Mouse (Mus musculus) CH12.LX (cell line): Measurements from ENCODE around the gene Opcml. TPM values are rescaled to one million over a fixed set of nuclear protein-coding genes. Genes with fewer than 3 reads are reported as not detected.

ENCODE experiments used
- DNase-seq: peaks from one replicate; pipeline ENCODE4 v3.0.0-alpha.2; 2013; ENCODE audit errors: extremely low read depth
- H3K27ac ChIP-seq: 2 replicates; pipeline ENCODE4 v1.5.1; 2012; ENCODE audit warnings: low read depth, mild to moderate bottlenecking, control low read depth, moderate library complexity; ENCODE audit not compliant: insufficient read depth
- H3K27me3 ChIP-seq: replicated peaks from 2 replicates; pipeline ENCODE3; 2012; ENCODE audit warnings: inconsistent platforms
- H3K36me3 ChIP-seq, 2 experiments: replicated peaks in 1 of 2; 2 replicates each; pipeline versions ENCODE3 to v1.6.1; 2012; ENCODE audit warnings: inconsistent platforms in 1 of 2, low read length in 1 of 2, mild to moderate bottlenecking in 1 of 2, mixed read lengths in 1 of 2, moderate library complexity in 1 of 2; ENCODE audit not compliant: control insufficient read depth in 1 of 2, insufficient read depth in 1 of 2
- H3K4me1 ChIP-seq, 2 experiments: 2 replicates each; pipeline ENCODE4 v1.6.1; 2012; ENCODE audit warnings: inconsistent platforms in 1 of 2, moderate library complexity in 1 of 2; ENCODE audit not compliant: insufficient read depth in 2 of 2, control insufficient read depth in 1 of 2
- H3K4me2 ChIP-seq: 2 replicates; pipeline ENCODE4 v1.6.1; 2012; ENCODE audit warnings: low read depth, mild to moderate bottlenecking, control low read depth; ENCODE audit not compliant: poor library complexity, insufficient read depth, severe bottlenecking
- H3K4me3 ChIP-seq, 3 experiments: fragments of 150-350 bp in 1 of 3; sonication (generic) in 1 of 3; replicated peaks in 1 of 3; 2 replicates each; pipeline versions ENCODE3 to v1.5.1; 2011 to 2012; ENCODE audit warnings: low read depth in 2 of 3, low read length in 2 of 3, mild to moderate bottlenecking in 2 of 3, moderate library complexity in 2 of 3, control low read depth in 1 of 3, improper control_type of control experiment in 1 of 3, inconsistent platforms in 1 of 3, mixed read lengths in 1 of 3; ENCODE audit not compliant: poor library complexity in 1 of 3
- H3K79me2 ChIP-seq: replicated peaks from 2 replicates; pipeline ENCODE4 v1.6.1; 2012; ENCODE audit warnings: mild to moderate bottlenecking, moderate library complexity; ENCODE audit not compliant: control insufficient read depth, poor library complexity, insufficient read depth, severe bottlenecking; ENCODE audit errors: extremely low read depth
- H3K9ac ChIP-seq: 2 replicates; pipeline ENCODE4 v1.6.1; 2012; ENCODE audit warnings: low read depth, mild to moderate bottlenecking, control low read depth, moderate library complexity; ENCODE audit not compliant: insufficient read depth
- H3K9me3 ChIP-seq: replicated peaks from 2 replicates; pipeline ENCODE3; 2012; ENCODE audit warnings: low read length, inconsistent platforms, mixed read lengths
- CTCF ChIP-seq, 2 experiments: IDR thresholded peaks in 1 of 2; conservative IDR thresholded peaks in 1 of 2; 2 replicates each; pipeline ENCODE4 v1.5.1; 2011 to 2012; ENCODE audit warnings: low read depth in 2 of 2, low read length in 2 of 2, improper control_type of control experiment in 1 of 2, inconsistent platforms in 1 of 2, mild to moderate bottlenecking in 1 of 2, moderate library complexity in 1 of 2
- E2F4 ChIP-seq: IDR thresholded peaks from 2 replicates; pipeline ENCODE4 v1.6.1; 2011; ENCODE audit warnings: low read depth, low read length, improper control_type of control experiment; ENCODE audit not compliant: insufficient replicate concordance
- EP300 ChIP-seq: IDR thresholded peaks from 2 replicates; pipeline ENCODE4 v1.6.1; 2011; ENCODE audit warnings: low read length, improper control_type of control experiment
- ETS1 ChIP-seq: conservative IDR thresholded peaks from 2 replicates; pipeline ENCODE4 v1.6.1; 2012; ENCODE audit warnings: low read depth, mild to moderate bottlenecking, inconsistent platforms, low read length, improper control_type of control experiment, moderate library complexity
- GABPA ChIP-seq: IDR thresholded peaks from 2 replicates; pipeline ENCODE4 v1.6.1; 2012; ENCODE audit warnings: low read depth, low read length, improper control_type of control experiment, inconsistent platforms; ENCODE audit not compliant: insufficient replicate concordance
- IRF4 ChIP-seq: IDR thresholded peaks from 2 replicates; pipeline ENCODE4 v1.6.1; 2014; ENCODE audit warnings: low read depth, mild to moderate bottlenecking, inconsistent platforms, low read length, improper control_type of control experiment
- JUND ChIP-seq: conservative IDR thresholded peaks from 2 replicates; pipeline ENCODE4 v1.6.1; 2011; ENCODE audit warnings: low read depth, low read length, improper control_type of control experiment
- KAT2A ChIP-seq: IDR thresholded peaks from 2 replicates; pipeline ENCODE4 v1.6.1; 2012; ENCODE audit warnings: low read length, improper control_type of control experiment, inconsistent platforms; ENCODE audit not compliant: insufficient replicate concordance
- MAFK ChIP-seq: IDR thresholded peaks from 2 replicates; pipeline ENCODE4 v1.6.1; 2011; ENCODE audit warnings: low read length, improper control_type of control experiment; ENCODE audit not compliant: insufficient replicate concordance
- MAX ChIP-seq: IDR thresholded peaks from 2 replicates; pipeline ENCODE4 v1.6.1; 2011; ENCODE audit warnings: low read length, improper control_type of control experiment
- MAZ ChIP-seq: IDR thresholded peaks from 2 replicates; pipeline ENCODE4 v1.6.1; 2012; ENCODE audit warnings: low read depth, mild to moderate bottlenecking, inconsistent platforms, low read length, improper control_type of control experiment, moderate library complexity
- MEF2A ChIP-seq: IDR thresholded peaks from 2 replicates; pipeline ENCODE4 v1.6.1; 2014; ENCODE audit warnings: low read depth, mild to moderate bottlenecking, inconsistent platforms, low read length, improper control_type of control experiment, borderline replicate concordance
- MXI1 ChIP-seq: IDR thresholded peaks from 2 replicates; pipeline ENCODE4 v1.6.1; 2011; ENCODE audit warnings: mild to moderate bottlenecking, low read depth, low read length, improper control_type of control experiment
- MYC ChIP-seq: IDR thresholded peaks from 2 replicates; pipeline ENCODE4 v1.6.1; 2011; ENCODE audit warnings: low read depth, mild to moderate bottlenecking, improper control_type of control experiment, low read length
- NRF1 ChIP-seq: IDR thresholded peaks from 2 replicates; pipeline ENCODE4 v1.6.1; 2014; ENCODE audit warnings: low read depth, mild to moderate bottlenecking, inconsistent platforms, low read length, improper control_type of control experiment, moderate library complexity
- POLR2AphosphoS2 ChIP-seq: IDR thresholded peaks from 2 replicates; pipeline ENCODE4 v1.6.1; 2011; ENCODE audit warnings: low read depth, low read length, improper control_type of control experiment
- RAD21 ChIP-seq: IDR thresholded peaks from 2 replicates; pipeline ENCODE4 v1.6.1; 2011; ENCODE audit warnings: low read depth, mild to moderate bottlenecking, low read length, improper control_type of control experiment, moderate library complexity
- SMC3 ChIP-seq: IDR thresholded peaks from 2 replicates; pipeline ENCODE4 v1.6.1; 2011; ENCODE audit warnings: low read depth, low read length, improper control_type of control experiment
- UBTF ChIP-seq: IDR thresholded peaks from 2 replicates; pipeline ENCODE4 v1.6.1; 2012; ENCODE audit warnings: low read depth, mild to moderate bottlenecking, inconsistent platforms, low read length, improper control_type of control experiment, moderate library complexity
- USF1 ChIP-seq: IDR thresholded peaks from 2 replicates; pipeline ENCODE4 v1.6.1; 2014; ENCODE audit warnings: low read depth, mild to moderate bottlenecking, inconsistent platforms, low read length, improper control_type of control experiment
- ZC3H11A ChIP-seq: IDR thresholded peaks from 2 replicates; pipeline ENCODE4 v1.6.1; 2012; ENCODE audit warnings: low read depth, mild to moderate bottlenecking, inconsistent platforms, low read length, improper control_type of control experiment
- ZMIZ1 ChIP-seq: IDR thresholded peaks from 2 replicates; pipeline ENCODE4 v1.6.1; 2012; ENCODE audit warnings: low read depth, mild to moderate bottlenecking, inconsistent platforms, low read length, improper control_type of control experiment
- ZNF384 ChIP-seq: IDR thresholded peaks from 2 replicates; pipeline ENCODE4 v1.6.1; 2012; ENCODE audit warnings: low read depth, low read length, improper control_type of control experiment, inconsistent platforms
- dilution Hi-C: fragments of 300-500 bp; cut with MboI; formaldehyde crosslinking; loops from 2 replicates; pipeline ENCODE4 v1.14.3; 2020; ENCODE audit warnings: low sequenced_read_pairs; ENCODE audit not compliant: extremely low pct_unique_long_range_greater_than_20kb, extremely low pct_ligation_motif_present
- in situ Hi-C: fragments of 300-500 bp; cut with MboI; formaldehyde crosslinking; loops from 3 replicates; pipeline ENCODE4 v1.14.3; 2019; ENCODE audit warnings: low sequenced_read_pairs, low pct_ligation_motif_present, low pct_unique_long_range_greater_than_20kb, mixed read lengths
- polyA plus RNA-seq: library from polyadenylated mRNA; unstranded; fragments of >175 nt; gene quantifications from 2 replicates; pipeline ENCODE4 v1.2.1, GENCODE M21; 2012; ENCODE audit warnings: low read depth; ENCODE audit not compliant: insufficient read length
- total RNA-seq, 2 experiments: library from RNA; depleted of rRNA; stranded (reverse); fragments of 300-350 nt in 1 of 2; fragments of >200 nt in 1 of 2; gene quantifications; 2 replicates each; pipeline ENCODE4 v1.2.3; 2012 to 2014

Opcml gene
- total and polyA plus RNA-seq, 3 experiments = 0.34 to 0.60 TPM; not detected in 1

DNA sequence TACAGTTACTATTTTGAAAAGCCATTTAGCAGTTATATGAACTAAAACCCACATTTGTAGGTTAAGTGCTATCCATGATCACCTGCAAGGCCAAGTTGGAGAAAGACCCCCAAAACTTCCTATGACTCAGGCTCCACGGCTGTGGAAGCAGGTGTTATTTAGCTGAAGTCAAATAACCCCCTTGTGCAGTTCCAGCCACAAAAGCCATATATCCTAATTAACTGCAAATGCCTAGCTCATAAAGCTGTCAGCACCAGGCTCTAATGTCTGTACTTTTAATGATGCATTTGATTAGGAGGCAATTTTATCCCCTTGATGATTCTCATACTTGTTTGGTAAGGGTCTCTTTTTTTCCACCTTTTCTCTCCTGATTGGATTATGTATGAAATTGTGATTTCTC, 300.8 kb downstream of the Opcml start:
- Histone ChIP-seq H3K79me2 (no peaks in the 10 kb centered on the region), H3K36me3 (no peaks in the 10 kb centered on the region), H3K27me3 (no peaks in the 10 kb centered on the region), H3K9ac (no peak overlapping the region), H3K4me1 (peaks cover 0 to 19% of the 10 kb centered on the region in 2 experiments; a peak in 2 of 4 replicates), H3K9me3 (peaks cover 29% of the 10 kb centered on the region), H3K27ac (no peak overlapping the region), H3K4me2 (no peak overlapping the region), H3K4me3 (no peak overlapping the region)
- in situ Hi-C loops = no loop called here
- no peak for DNase-seq
- no peak for TF ChIP-seq ETS1
- no peak for TF ChIP-seq ZC3H11A
- TF ChIP-seq E2F4 = no peak
- TF ChIP-seq ZNF384 = no peak
- no peak for TF ChIP-seq MXI1
- no peak for TF ChIP-seq IRF4
- TF ChIP-seq MYC = no peak
- TF ChIP-seq MAFK = no peak
- no peak for TF ChIP-seq ZMIZ1
- TF ChIP-seq USF1 = no peak
- no peak for TF ChIP-seq SMC3
- no peak for TF ChIP-seq JUND
- no peak for TF ChIP-seq EP300
- no peak for TF ChIP-seq KAT2A
- dilution Hi-C loops = no loop called here

GRCm38 (mm10) chr9:28094722-28095121, 304.1 kb downstream of the Opcml start:
- H3K9ac ChIP-seq = no peak overlapping the region
- in situ Hi-C loops = no loop called here

GRCm38 (mm10) chr9:28096204-28096603, 305.6 kb downstream of the Opcml start:
- in situ Hi-C loops = no loop called here
- dilution Hi-C loops = no loop called here
- H3K4me1 ChIP-seq = peaks cover 0 to 19% of the 10 kb centered on the region in 2 experiments; a peak in 2 of 4 replicates

More at GRCm38 (mm10) chr9:28094722-28095121, 304.1 kb downstream of the Opcml start:
- H3K4me3 ChIP-seq = no peak overlapping the region
- H3K27me3 ChIP-seq = no peaks in the 10 kb centered on the region
- dilution Hi-C loops = no loop called here
- H3K27ac ChIP-seq = no peak overlapping the region
- no peak overlapping the region for H3K4me2 ChIP-seq
- no peaks in the 10 kb centered on the region for H3K79me2 ChIP-seq
- no peak for TF ChIP-seq ZC3H11A
- no peak for TF ChIP-seq ZMIZ1
- H3K4me1 ChIP-seq = peaks cover 0 to 19% of the 10 kb centered on the region in 2 experiments; a peak in 2 of 4 replicates
- H3K9me3 ChIP-seq = peaks cover 28% of the 10 kb centered on the region
- no peak for DNase-seq
- H3K36me3 ChIP-seq = no peaks in the 10 kb centered on the region

More at GRCm38 (mm10) chr9:28096204-28096603, 305.6 kb downstream of the Opcml start:
- Histone ChIP-seq H3K9ac (no peak overlapping the region), H3K4me3 (no peak overlapping the region), H3K4me2 (no peak overlapping the region), H3K9me3 (peaks cover 27% of the 10 kb centered on the region), H3K79me2 (no peaks in the 10 kb centered on the region), H3K36me3 (no peaks in the 10 kb centered on the region), H3K27ac (no peak overlapping the region), H3K27me3 (no peaks in the 10 kb centered on the region)
- DNase-seq = no peak
- TF ChIP-seq USF1 (no peak), MEF2A (no peak), ZNF384 (no peak), MAX (no peak), NRF1 (no peak), RAD21 (no peak), POLR2AphosphoS2 (no peak), MAZ (no peak), MYC (no peak), UBTF (no peak), GABPA (no peak), CTCF (conservative IDR thresholded peaks at IDR 0.05 in 1 of 2, IDR thresholded peaks at IDR 0.05 in 1 of 2; ENCODE audit: low read depth in 2 of 2, low read length in 2 of 2) (no peak)
